Mouse (Mus musculus) limb, embryonic 10.5 days (tissue): Measurements from ENCODE around the gene Ergic3. TPM values are rescaled to one million over a fixed set of nuclear protein-coding genes. Genes with fewer than 3 reads are reported as not detected.
A peak's percentile ranks its signal among the peaks of the same experiment; 100 is the strongest.

Source experiments
- DNase-seq: peaks from one replicate; pipeline ENCODE4 v3.0.0-alpha.2; 2017; ENCODE audit warnings: low spot score
- H3K27ac ChIP-seq: fragments of 300-500 bp; sonication (generic); 2 replicates; pipeline ENCODE4 v1.5.1; 2016; ENCODE audit warnings: mild to moderate bottlenecking
- H3K27me3 ChIP-seq: fragments of 300-500 bp; sonication (generic); 2 replicates; pipeline ENCODE4 v1.6.1; 2016; ENCODE audit warnings: low read depth, mild to moderate bottlenecking; ENCODE audit not compliant: poor library complexity, severe bottlenecking
- H3K36me3 ChIP-seq: fragments of 300-500 bp; sonication (generic); 2 replicates; pipeline ENCODE4 v1.6.1; 2016; ENCODE audit warnings: mild to moderate bottlenecking, moderate library complexity
- H3K4me1 ChIP-seq: fragments of 300-500 bp; sonication (generic); 2 replicates; pipeline ENCODE4 v1.6.1; 2016
- H3K4me3 ChIP-seq: fragments of 300-500 bp; sonication (generic); 2 replicates; pipeline ENCODE4 v1.5.1; 2016; ENCODE audit warnings: mild to moderate bottlenecking, moderate library complexity
- H3K9me3 ChIP-seq: fragments of 300-500 bp; sonication (generic); replicated peaks from 2 replicates; pipeline ENCODE4 v1.6.1; 2016; ENCODE audit warnings: mild to moderate bottlenecking
- WGBS: fragments of 180-500 bp; shearing (Covaris S2); methylation state at CpG from one replicate; pipeline ENCODE4 v1.1.7; 2016; 5-methylcytosine and 5-hydroxymethylcytosine counted together
- polyA plus RNA-seq: library from polyadenylated mRNA; unstranded; fragments of >200 nt; fragmentation: Nextera tagmentation; extraction: Ambion mirVana; gene quantifications from 2 replicates; pipeline ENCODE4 v1.2.1, GENCODE M21; 2016

Ergic3 gene
- polyA plus RNA-seq, 1 experiment from 2014 or later = 191 TPM

DNA sequence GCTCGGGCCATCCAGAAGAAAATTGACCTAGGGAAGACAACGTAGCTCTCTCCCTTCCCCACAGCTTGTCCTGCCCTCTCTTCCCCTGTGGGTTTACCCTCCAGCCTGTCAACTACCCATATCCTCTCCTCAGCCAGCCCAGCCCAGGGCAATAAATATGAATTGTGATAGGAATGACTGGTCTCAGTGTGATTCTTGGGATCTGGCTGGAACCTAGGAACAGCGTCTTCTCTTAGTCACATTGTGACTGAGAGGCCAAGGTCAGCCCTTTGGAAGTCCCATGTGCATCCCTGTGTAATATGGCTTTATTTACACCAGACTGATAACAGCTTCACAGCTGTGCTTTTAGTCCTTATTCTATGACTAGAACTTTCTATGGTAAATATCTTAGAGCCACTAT lies 10.3 kb downstream of the Ergic3 start:
- Histone ChIP-seq H3K36me3 (peaks cover 68% of the 10 kb centered on the region), H3K4me1 (no peaks in the 10 kb centered on the region), H3K27me3 (no peaks in the 10 kb centered on the region), H3K9me3 (no peaks in the 10 kb centered on the region), H3K27ac (no peak overlapping the region), H3K4me3 (no peak overlapping the region)
- no peak for DNase-seq
- WGBS = 91% methylated on average over 3 of the region's 3 CpGs

DNA sequence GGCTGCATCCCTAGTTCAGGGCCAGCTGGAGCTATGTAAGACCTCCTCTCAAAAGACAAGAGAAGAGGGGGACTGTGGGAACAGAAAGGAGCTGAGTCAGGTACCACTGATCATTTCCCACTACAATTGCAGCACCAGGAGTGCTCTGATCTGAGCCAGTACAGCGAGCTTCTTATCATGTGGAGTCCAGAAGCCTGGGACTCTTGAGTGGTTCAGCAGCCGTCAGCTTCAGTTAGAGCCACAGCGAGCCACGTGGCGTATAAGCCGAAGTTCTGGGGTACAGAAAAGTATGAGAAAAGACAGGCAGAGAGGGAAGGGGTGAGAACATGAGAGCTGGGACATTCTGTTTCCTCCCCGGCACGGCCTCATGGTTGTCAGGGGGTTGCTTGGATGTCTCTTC lies 13.4 kb downstream of the Ergic3 start:
- no peak overlapping the region for H3K4me3 ChIP-seq
- no peak overlapping the region for H3K27ac ChIP-seq
- H3K4me1 ChIP-seq = no peaks in the 10 kb centered on the region
- peaks cover 37% of the 10 kb centered on the region for H3K36me3 ChIP-seq
- no peak for DNase-seq
- 93% methylated on average over 8 of the region's 8 CpGs for WGBS
- H3K27me3 ChIP-seq = no peaks in the 10 kb centered on the region
- H3K9me3 ChIP-seq = no peaks in the 10 kb centered on the region

DNA sequence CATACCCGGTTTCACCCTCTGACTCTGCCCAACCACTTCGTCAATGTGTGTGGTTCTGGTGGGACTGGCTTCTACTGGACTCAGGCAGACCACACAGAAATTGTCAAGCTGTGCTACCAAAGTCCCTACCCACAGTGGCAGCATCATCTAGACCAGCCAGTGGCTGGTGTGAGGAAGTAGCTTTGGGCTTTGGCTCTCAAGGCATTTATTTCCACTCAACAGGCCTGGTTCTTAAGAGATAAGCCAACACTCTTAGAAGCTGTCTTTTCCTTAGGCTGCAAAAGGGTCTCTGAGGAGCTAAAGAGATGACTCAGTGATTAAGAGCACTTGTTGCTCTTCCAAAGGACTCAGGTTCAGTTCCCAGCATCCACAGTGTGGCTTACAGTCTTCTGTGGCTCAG lies 13.9 kb downstream of the Ergic3 start:
- no peak for DNase-seq
- H3K27ac ChIP-seq = no peak overlapping the region
- H3K36me3 ChIP-seq = peaks cover 32% of the 10 kb centered on the region
- no peak overlapping the region for H3K4me3 ChIP-seq
- WGBS = 81% methylated on average over 2 of the region's 2 CpGs
- no peaks in the 10 kb centered on the region for H3K27me3 ChIP-seq
- H3K9me3 ChIP-seq = no peaks in the 10 kb centered on the region
- no peaks in the 10 kb centered on the region for H3K4me1 ChIP-seq

- Histone ChIP-seq H3K4me3 (no peak overlapping the region), H3K36me3 (no peaks in the 10 kb centered on the region), H3K9me3 (no peaks in the 10 kb centered on the region), H3K27me3 (no peaks in the 10 kb centered on the region), H3K4me1 (no peaks in the 10 kb centered on the region), H3K27ac (no peak overlapping the region)
- DNase-seq = no peak
These were observed 17.6 kb downstream of the Ergic3 start for GRCm38 (mm10) chr2:156025482-156025881.

GRCm38 (mm10) chr2:156039390-156039789 lies 31.5 kb downstream of the Ergic3 start:
- no peak overlapping the region for H3K4me3 ChIP-seq

DNA sequence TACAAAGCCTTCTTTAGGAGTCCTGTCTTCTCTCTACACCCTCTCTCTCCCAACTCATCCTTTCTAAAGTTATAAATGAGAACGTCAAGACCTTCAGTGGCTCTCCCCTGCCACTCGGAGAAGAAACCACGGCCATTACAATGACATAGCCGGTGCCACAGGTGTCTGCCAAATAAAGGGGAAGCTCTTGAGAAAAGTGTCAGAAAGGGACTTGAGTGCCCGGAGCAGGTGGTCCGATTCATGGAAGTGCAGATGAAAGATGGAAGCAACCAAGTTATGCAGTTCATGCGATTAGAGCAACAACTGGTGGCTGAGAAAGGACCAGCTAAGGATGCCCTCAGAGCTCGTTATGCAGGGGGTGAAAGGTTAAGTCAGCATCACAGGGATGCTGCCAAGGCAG lies 35.1 kb downstream of the Ergic3 start:
- Histone ChIP-seq H3K4me3 (no peak overlapping the region), H3K4me1 (peaks cover 5% of the 10 kb centered on the region; the same call in 1 of the 2 replicates), H3K27ac (no peak overlapping the region), H3K36me3 (no peaks in the 10 kb centered on the region), H3K9me3 (no peaks in the 10 kb centered on the region), H3K27me3 (peaks cover 16% of the 10 kb centered on the region)
- no peak for DNase-seq
- 89% methylated on average over 8 of the region's 8 CpGs for WGBS

More at GRCm38 (mm10) chr2:156039390-156039789, 31.5 kb downstream of the Ergic3 start:
- no peak overlapping the region for H3K27ac ChIP-seq
- H3K9me3 ChIP-seq = no peaks in the 10 kb centered on the region
- DNase-seq = no peak
- H3K36me3 ChIP-seq = no peaks in the 10 kb centered on the region
- 89% methylated on average over 3 of the region's 3 CpGs for WGBS
- no peaks in the 10 kb centered on the region for H3K4me1 ChIP-seq
- H3K27me3 ChIP-seq = no peaks in the 10 kb centered on the region

DNA sequence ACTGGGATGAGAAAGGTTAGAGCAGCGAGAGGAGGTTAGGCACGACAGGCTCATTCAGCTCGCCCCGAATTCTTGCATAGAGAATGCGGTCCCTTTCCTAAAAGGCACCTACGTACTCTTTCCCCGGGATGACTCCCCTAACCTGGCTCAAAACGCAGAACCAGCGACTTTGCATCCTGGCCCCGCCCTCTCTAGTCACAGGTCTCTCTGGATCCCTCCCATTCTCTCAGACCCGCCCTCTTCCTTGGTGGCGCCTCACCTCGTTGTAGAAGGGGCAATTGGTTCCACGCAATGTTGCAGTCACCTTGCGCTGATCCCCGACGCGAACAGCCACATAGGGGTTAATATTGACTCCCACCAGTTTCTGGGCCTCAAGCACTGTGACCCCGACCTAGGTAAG lies 40.1 kb downstream of the Ergic3 start:
- peaks cover 31% of the 10 kb centered on the region for H3K27me3 ChIP-seq
- no peak for DNase-seq

GRCm38 (mm10) chr2:156052816-156053215 lies 45.0 kb downstream of the Ergic3 start, which contains the start of gene Fer1l4:
TSS of gene Fer1l4 (minus strand) at chr2:156052947.
- 85% methylated on average over 9 of the region's 9 CpGs for WGBS
- Histone ChIP-seq H3K27me3 (peaks cover 15% of the 10 kb centered on the region), H3K4me1 (peaks cover 11% of the 10 kb centered on the region; the same call in 1 of the 2 replicates), H3K4me3 (no peak within 1 kb of the TSS), H3K9me3 (no peaks in the 10 kb centered on the region), H3K36me3 (no peaks in the 10 kb centered on the region), H3K27ac (no peak within 1 kb of the TSS)
- no peak for DNase-seq

More for the DNA sequence above, 40.1 kb downstream of the Ergic3 start:
- Histone ChIP-seq H3K4me3 (peak overlapping the region; percentile 16; the same call in 1 of the 2 replicates), H3K9me3 (no peaks in the 10 kb centered on the region), H3K27ac (no peak overlapping the region), H3K36me3 (no peaks in the 10 kb centered on the region), H3K4me1 (peaks cover 11% of the 10 kb centered on the region; the same call in 1 of the 2 replicates)
- 7% methylated on average over 19 of the region's 19 CpGs for WGBS

- Histone ChIP-seq H3K27ac (peak within 1 kb of the TSS; percentile 97), H3K4me1 (peaks cover 18% of the 10 kb centered on the region), H3K4me3 (peak within 1 kb of the TSS; percentile 80), H3K27me3 (no peaks in the 10 kb centered on the region), H3K9me3 (no peaks in the 10 kb centered on the region), H3K36me3 (peaks cover 36% of the 10 kb centered on the region)
- DNase-seq = peak; percentile 93
- under 1% methylated on average over 81 of the region's 81 CpGs for WGBS
These were observed 57.5 kb downstream of the Ergic3 start, which contains the start of gene Spag4 for GRCm38 (mm10) chr2:156065099-156066041. TSS of gene Spag4 (plus strand) at chr2:156065175.

DNA sequence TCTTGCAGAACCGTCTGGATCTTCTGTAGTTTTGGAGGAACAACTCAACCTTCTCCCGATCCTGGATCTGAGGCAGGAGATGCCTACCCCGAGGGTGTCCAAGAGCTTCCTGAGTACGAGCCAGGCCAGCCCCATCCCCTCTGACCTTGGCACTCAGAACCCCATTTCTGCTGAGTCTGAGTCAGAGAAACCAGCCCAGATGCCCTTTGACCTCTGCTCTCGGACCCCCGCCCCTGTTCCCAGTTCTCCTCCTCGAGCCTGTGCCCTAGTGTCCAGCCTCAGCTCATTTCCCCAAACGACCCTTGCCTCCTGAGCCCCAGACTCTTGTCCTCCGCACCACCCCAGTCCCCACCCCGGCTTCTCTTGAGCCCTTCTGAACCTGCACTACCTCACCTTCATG lies 58.3 kb downstream of the Ergic3 start:
- WGBS = 33% methylated on average over 10 of the region's 10 CpGs
- H3K9me3 ChIP-seq = no peaks in the 10 kb centered on the region
- peak overlapping the region; percentile 80 for H3K4me3 ChIP-seq
- H3K27ac ChIP-seq = peak overlapping the region; percentile 97
- H3K27me3 ChIP-seq = no peaks in the 10 kb centered on the region
- no peak for DNase-seq
- peaks cover 43% of the 10 kb centered on the region for H3K36me3 ChIP-seq
- H3K4me1 ChIP-seq = peaks cover 18% of the 10 kb centered on the region

Other genes starting within 250 kb of the Ergic3 start
- 0.05 TPM in 1 of 2 replicates, not detected in the other for gene Mmp24, start 232.7 kb upstream of the Ergic3 start, polyA plus RNA-seq
- 8.0 and 8.2 TPM in 2 replicates for gene BC029722, start 188.6 kb upstream of the Ergic3 start, polyA plus RNA-seq
- 250 and 301 TPM in 2 replicates for gene Eif6, start 181.1 kb upstream of the Ergic3 start, polyA plus RNA-seq
- gene Fam83c, start 173.2 kb upstream of the Ergic3 start, polyA plus RNA-seq = 0.31 and 0.39 TPM in 2 replicates
- gene Uqcc1, start 77.7 kb upstream of the Ergic3 start, polyA plus RNA-seq = 78.6 and 83.1 TPM in 2 replicates
- 0.13 and 0.18 TPM in 2 replicates for gene Gm15557, start 67.3 kb upstream of the Ergic3 start, polyA plus RNA-seq
- gene Gdf5, start 62.7 kb upstream of the Ergic3 start, polyA plus RNA-seq = 1.4 and 8.1 TPM in 2 replicates
- gene Cep250, start 51.6 kb upstream of the Ergic3 start, polyA plus RNA-seq = 28.7 and 34.3 TPM in 2 replicates
- gene 6430550D23Rik, start 68 bp upstream of the Ergic3 start, polyA plus RNA-seq = 1.2 and 1.5 TPM in 2 replicates
- not detected in 2 replicates for gene Fer1l4, start 44.9 kb downstream of the Ergic3 start, polyA plus RNA-seq
- 5.6 and 5.9 TPM in 2 replicates for gene Spag4, start 57.1 kb downstream of the Ergic3 start, polyA plus RNA-seq
- 75.7 and 81.6 TPM in 2 replicates for gene Cpne1, start 103.9 kb downstream of the Ergic3 start, polyA plus RNA-seq
- 53.9 and 55.4 TPM in 2 replicates for gene Rbm12, start 103.9 kb downstream of the Ergic3 start, polyA plus RNA-seq
- gene Gm28036, start 119.0 kb downstream of the Ergic3 start, polyA plus RNA-seq = 15.9 and 26.5 TPM in 2 replicates
- gene Romo1, start 136.0 kb downstream of the Ergic3 start, polyA plus RNA-seq = 380 and 410 TPM in 2 replicates
- 38.2 and 43.2 TPM in 2 replicates for gene Nfs1, start 136.1 kb downstream of the Ergic3 start, polyA plus RNA-seq
- 469 and 559 TPM in 2 replicates for gene Rbm39, start 172.2 kb downstream of the Ergic3 start, polyA plus RNA-seq
- gene Phf20, start 188.4 kb downstream of the Ergic3 start, polyA plus RNA-seq = 68.1 and 75.5 TPM in 2 replicates